Mouse (Mus musculus) T-cell, adult 2 months (primary cell): ENCODE data around the gene Slc25a22.
"Not testable (repeated sequence)": the region's sequence is repeated elsewhere in the genome, so short reads cannot be mapped to it uniquely, and the experiment has no call there.

ENCODE experiments used
- DNase-seq: peaks from one replicate; pipeline ENCODE4 v3.0.0; 2022; ENCODE audit warnings: low spot score

Gene Slc25a22

DNA sequence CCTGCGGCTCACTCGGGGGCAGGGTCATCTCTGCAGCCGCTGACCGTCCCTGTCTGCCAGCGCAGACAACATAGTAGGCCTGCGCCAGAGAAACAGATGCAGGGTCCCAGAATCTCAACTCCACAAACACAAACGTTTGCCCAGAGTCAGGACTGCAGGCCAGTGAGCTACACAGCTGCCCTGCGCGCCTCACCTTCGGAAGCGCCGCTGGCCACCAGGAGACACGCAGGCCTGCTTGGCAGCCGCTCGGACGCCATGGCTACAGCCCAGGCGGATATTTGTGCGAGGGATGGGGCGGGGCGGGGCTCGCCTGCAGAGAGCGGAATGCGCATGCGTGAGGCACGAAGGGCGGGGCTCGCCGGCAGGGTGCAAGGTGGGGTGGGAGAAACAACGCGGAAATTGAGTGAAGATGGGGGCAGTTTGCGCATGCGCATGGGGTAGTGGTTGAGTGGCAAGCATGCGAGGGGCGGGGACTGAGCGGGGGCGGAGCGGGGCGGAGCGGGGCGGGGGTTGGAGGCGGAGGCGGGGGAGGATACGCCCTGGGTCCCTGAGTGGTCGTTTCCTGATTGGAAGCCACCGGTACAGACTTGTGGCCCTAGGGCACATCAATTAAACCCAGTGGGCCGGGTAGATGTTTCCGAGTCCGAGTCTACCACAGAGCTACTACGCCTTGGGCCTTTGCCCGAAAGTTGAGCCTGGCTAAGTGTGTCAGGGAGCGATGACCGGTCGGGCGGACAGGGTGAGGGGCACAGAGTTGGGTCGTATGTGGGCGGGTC, 23.7 kb downstream of the Slc25a22 start, which contains the start of gene Gatd1:
Gene Gatd1 (minus strand): TSS at position 328 of the 776 bp plus-strand sequence.
- DNase-seq = peak; percentile 99

GRCm38 (mm10) chr7:141413331-141413730, 24.4 kb downstream of the Slc25a22 start:
- no peak for DNase-seq

GRCm38 (mm10) chr7:141411667-141412066, 26.0 kb downstream of the Slc25a22 start:
- DNase-seq = no peak

- no peak for DNase-seq
Observed at GRCm38 (mm10) chr7:141410631-141411030, 27.1 kb downstream of the Slc25a22 start.

GRCm38 (mm10) chr7:141408833-141409232, 28.9 kb downstream of the Slc25a22 start:
- DNase-seq = peak; percentile 67

GRCm38 (mm10) chr7:141407670-141408069, 30.0 kb downstream of the Slc25a22 start:
- not testable (repeated sequence) for DNase-seq

DNA sequence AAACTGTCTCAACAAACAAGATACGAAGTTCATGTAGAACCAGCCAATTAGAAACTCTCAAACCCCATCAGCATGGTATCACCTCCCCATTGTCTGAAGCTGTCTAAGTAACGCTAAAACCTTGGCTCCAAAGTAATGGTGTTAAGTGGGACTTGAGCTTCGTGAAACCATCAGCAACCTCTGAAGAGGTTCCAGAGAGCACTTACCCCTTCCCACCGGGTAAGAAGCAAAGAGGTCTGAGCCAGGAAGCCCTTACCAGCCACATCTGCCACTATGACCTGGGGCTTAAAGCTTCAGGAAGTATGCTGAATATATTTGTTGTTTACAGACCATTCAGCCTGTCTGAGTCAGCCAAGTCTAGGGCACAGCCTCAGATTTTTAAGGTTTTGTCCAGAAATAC, 32.2 kb downstream of the Slc25a22 start:
- DNase-seq = no peak

DNA sequence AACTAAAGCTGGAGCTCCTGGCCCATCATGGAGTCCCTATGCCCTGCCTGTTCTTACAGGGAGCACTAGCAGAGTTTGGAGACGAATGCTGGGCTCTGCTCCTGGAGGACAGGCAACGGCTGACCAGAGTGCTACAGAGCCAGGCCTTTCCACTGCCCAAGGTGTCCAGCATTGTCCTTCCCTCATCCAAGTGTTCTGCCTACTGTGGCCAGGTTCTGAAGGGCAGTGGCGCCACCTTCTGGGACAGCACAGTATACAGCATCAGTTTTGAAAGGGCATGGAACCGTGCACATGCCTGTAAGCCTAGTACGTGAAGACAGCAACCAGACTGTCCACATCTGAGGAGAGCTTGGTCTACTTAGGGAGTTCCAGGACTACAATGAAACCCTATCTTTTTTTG, 34.4 kb downstream of the Slc25a22 start:
- peak; percentile 40 for DNase-seq

DNA sequence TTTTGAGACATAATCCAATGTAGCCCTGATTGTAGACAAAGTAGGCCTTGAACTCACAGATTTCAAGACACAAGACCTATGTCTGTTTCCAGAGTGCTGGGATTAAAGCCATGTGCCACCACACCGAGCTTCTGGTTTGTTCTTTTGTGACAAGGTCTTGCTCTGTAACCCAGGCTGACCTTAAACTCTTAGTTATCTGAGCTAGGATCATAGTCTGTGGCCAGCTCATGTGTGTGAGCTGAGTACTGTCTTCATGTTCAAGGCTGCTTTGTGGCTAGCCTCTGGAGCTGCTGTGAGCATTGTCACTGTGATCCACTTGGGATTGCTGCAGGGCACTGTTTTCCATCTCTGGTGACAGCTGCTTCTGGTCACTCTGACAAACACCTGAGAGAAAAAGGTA, 42.3 kb downstream of the Slc25a22 start:
- no peak for DNase-seq

- peak; percentile 79 for DNase-seq
Observed at GRCm38 (mm10) chr7:141394771-141395170, 42.9 kb downstream of the Slc25a22 start.

GRCm38 (mm10) chr7:141394158-141394557, 43.5 kb downstream of the Slc25a22 start:
- DNase-seq = no peak

- no peak for DNase-seq
Observed at GRCm38 (mm10) chr7:141392552-141393222, 45.0 kb downstream of the Slc25a22 start.

DNA sequence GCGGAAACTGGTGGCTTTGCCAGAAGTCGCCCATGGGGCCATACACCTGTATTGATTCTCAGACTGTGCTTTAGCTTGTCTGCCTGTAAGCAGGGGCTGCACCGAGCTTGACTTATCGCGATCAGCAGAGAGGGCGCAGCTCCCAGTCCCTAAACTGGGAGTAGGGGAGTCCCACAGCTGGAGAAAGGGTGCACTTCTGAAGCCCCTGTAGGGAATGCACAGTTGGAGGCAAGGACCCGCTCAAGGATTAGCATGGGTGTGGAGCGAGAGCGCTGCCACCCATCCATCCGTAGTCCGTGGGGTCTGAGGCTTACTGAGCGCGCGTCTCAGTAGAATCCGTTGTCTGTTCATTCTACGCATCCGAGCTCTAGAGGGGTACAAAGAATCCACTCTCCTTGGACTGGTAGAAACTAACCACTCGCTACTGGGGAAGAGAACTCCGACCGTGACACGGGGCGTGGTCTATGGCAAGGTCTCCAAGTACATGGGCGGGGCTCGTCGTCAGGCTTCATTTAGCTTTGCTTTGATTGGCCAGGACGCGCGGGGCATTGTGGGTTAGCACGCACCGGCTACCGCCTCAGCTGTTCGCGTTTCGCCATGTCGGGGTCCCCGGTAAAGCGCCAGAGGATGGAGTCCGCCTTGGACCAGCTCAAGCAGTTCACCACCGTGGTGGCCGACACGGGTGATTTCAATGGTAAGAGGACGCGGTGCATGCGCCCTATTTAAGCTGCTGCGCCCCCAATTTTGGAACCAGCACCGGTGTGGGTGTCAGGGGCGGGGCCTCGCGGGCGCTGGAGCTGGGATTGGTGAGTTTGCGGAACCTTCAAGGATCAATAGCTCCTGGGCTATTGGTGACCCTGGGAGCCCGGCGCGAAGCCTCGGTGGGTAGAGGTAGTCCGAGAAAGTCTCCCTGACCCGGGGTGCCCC, 45.8 kb downstream of the Slc25a22 start, which contains the start of gene Taldo1:
Gene Taldo1 (plus strand): TSS at position 575 of the 927 bp plus-strand sequence.
- DNase-seq = peak; percentile 94

DNA sequence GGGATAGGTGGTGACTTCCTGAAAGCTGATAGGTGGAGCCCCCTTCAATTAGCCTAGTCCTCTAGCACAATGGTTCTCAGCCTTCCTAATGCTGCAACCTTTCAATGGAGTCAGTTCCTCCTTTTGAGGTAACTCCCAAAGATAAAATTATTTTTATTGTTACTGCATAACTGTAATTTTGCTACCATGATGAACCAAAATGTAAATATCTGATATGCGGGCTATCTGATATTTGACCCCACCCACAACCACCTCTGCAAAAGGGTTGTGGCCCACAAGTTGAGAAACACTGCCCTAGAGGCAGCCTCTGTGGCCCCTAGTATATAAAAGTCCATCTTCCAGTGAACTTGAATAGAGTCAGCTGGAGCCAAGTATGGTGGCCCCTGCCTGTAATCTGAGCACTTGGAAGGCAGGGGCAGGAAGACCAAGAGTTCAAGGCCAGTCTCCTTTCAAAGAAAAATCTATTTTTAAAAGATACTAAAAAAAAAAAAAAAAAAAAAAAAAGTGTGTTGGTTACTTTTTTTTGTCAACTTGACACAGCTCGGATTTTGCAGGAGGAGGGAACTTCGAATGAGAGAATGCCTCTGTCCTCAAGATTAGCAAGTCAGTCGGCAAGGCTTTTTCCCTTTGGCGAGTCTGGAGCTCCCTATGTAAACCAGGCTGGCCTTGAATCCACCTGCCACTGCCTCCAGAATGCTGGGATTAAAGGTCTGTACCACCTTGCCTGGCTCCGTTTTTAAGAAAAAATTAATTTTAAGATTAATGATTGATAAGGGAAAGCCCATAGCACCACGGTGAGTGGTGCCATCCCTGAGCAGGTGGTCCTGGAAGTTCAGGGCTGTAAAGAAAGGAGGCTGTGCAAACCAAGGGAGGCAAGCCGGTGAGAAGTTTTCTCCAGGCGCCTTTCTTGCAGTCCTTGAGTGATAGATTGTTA, 47.1 kb downstream of the Slc25a22 start:
- DNase-seq = no peak

DNA sequence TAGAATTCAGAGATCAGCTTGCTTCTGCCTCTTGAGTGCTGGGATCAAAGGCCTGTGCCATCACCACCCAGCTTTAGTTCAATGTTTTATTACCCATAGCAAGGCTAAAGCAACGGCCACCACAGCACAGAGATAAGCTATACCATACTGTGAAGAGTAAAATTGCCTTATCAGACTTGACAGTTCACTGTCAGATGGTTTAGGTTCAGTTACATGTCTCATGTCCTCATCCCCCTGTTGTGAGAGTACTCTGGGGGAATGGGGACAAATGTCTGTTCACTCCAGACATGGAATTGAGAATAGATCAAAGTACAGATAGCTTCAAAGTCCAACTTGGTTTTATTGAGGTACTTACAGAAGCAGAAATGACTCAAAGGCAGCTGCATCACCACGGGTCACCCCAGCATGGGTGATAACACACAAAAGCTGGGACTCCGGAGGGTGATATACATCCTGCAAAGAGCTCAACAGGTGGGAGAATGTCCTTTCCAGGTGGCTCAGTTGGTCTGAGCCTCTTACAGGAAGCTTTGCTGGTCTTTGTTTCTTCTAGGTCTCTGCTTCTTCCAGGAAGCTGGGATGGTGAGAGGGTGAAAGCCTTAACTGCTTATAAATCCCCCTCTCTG, 49.1 kb downstream of the Slc25a22 start:
- no peak for DNase-seq

DNA sequence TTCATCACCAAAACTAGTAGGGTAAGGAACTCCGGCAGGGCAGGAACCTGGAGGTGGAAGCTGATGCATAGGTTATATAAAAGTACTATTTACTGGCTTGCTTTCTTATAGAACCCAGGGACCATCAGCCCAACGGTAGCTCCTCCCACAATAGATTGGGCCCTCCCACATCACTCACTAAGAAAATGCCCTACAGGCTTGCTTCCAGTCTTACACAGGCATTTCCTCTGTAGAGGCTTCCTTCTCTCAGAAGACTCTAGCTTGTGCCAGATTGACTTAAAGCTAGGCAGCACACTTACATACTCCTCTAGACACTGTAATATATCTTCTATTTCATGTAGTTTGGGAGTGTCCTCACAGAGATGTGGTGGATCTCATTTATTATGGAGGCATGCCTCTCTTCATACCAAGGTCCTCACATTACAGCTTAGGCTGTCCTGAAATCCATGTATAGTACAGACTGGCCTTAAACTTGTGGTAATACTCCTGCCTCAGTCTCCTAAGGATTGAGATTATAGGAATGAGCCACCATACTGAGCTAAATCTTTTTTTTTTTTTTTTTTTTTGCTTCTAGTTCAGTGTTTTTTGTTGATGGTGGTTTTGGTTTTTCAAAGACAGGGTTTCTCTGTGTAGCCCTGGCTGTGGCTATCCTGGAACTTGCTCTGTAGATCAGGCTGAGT, 49.7 kb downstream of the Slc25a22 start:
- DNase-seq = no peak

- DNase-seq = no peak
Observed at GRCm38 (mm10) chr7:141381068-141381835, 56.4 kb downstream of the Slc25a22 start.
